Mouse (Mus musculus): Measurements from ENCODE around the gene Ctnnal1. TPM values are rescaled to one million over a fixed set of nuclear protein-coding genes. Genes with fewer than 3 reads are reported as not detected.

Gene Ctnnal1
- polyA plus RNA-seq, 1 experiment, result 14.4 TPM

- Histone ChIP-seq H3K36me3 (ENCODE audit: control insufficient read depth, insufficient read depth, low read length) (peaks cover 15% of the 10 kb centered on the region), H3K27me3 (replicated peaks; ENCODE audit: control insufficient read depth, insufficient read depth, low read length) (no peaks in the 10 kb centered on the region), H3K27ac (ENCODE audit: insufficient read depth, low read depth, low read length) (no peak overlapping the region), H3K4me1 (ENCODE audit: control insufficient read depth, insufficient read depth, low read length) (no peaks in the 10 kb centered on the region), H3K4me3 (ENCODE audit: insufficient read depth, low read depth, low read length) (no peak overlapping the region)
- TF ChIP-seq POLR2A (IDR thresholded peaks at IDR 0.05; ENCODE audit: low read depth, low read length), result no peak
- TF ChIP-seq CTCF (conservative IDR thresholded peaks at IDR 0.05; ENCODE audit: insufficient read depth, insufficient read length, low read depth, low read length), result no peak
- 92% methylated on average over 5 of the region's 5 CpGs for WGBS
- DNase-seq, result no peak
Observed at GRCm38 (mm10) chr4:56905507-56905906, 40.5 kb upstream of the Ctnnal1 start.

- H3K27ac ChIP-seq (ENCODE audit: insufficient read depth, low read depth, low read length), result no peak overlapping the region
- no peaks in the 10 kb centered on the region for H3K27me3 ChIP-seq (replicated peaks; ENCODE audit: control insufficient read depth, insufficient read depth, low read length)
- peaks cover 9% of the 10 kb centered on the region for H3K36me3 ChIP-seq (ENCODE audit: control insufficient read depth, insufficient read depth, low read length)
- WGBS, result 98% methylated on average over 2 of the region's 2 CpGs
- H3K4me3 ChIP-seq (ENCODE audit: insufficient read depth, low read depth, low read length), result no peak overlapping the region
- no peak for DNase-seq
- H3K4me1 ChIP-seq (ENCODE audit: control insufficient read depth, insufficient read depth, low read length), result no peaks in the 10 kb centered on the region
- TF ChIP-seq POLR2A (IDR thresholded peaks at IDR 0.05; ENCODE audit: low read depth, low read length), result no peak
- TF ChIP-seq CTCF (conservative IDR thresholded peaks at IDR 0.05; ENCODE audit: insufficient read depth, insufficient read length, low read depth, low read length), result peak; percentile 21; the same call in 1 of the 2 replicates
Observed at GRCm38 (mm10) chr4:56901671-56902070, 36.7 kb upstream of the Ctnnal1 start.

GRCm38 (mm10) chr4:56899216-56899615, 34.2 kb upstream of the Ctnnal1 start:
- Histone ChIP-seq H3K27me3 (replicated peaks; ENCODE audit: control insufficient read depth, insufficient read depth, low read length) (no peaks in the 10 kb centered on the region), H3K4me1 (ENCODE audit: control insufficient read depth, insufficient read depth, low read length) (no peaks in the 10 kb centered on the region), H3K27ac (ENCODE audit: insufficient read depth, low read depth, low read length) (no peak overlapping the region), H3K4me3 (ENCODE audit: insufficient read depth, low read depth, low read length) (no peak overlapping the region), H3K36me3 (ENCODE audit: control insufficient read depth, insufficient read depth, low read length) (peaks cover 8% of the 10 kb centered on the region)
- no peak for DNase-seq
- TF ChIP-seq CTCF (conservative IDR thresholded peaks at IDR 0.05; ENCODE audit: insufficient read depth, insufficient read length, low read depth, low read length), result no peak
- TF ChIP-seq POLR2A (IDR thresholded peaks at IDR 0.05; ENCODE audit: low read depth, low read length), result no peak
- 87% methylated on average over 8 of the region's 8 CpGs for WGBS

GRCm38 (mm10) chr4:56897511-56897910, 32.5 kb upstream of the Ctnnal1 start:
- no peak overlapping the region for H3K27ac ChIP-seq (ENCODE audit: insufficient read depth, low read depth, low read length)
- H3K27me3 ChIP-seq (replicated peaks; ENCODE audit: control insufficient read depth, insufficient read depth, low read length), result no peaks in the 10 kb centered on the region
- H3K36me3 ChIP-seq (ENCODE audit: control insufficient read depth, insufficient read depth, low read length), result peaks cover 7% of the 10 kb centered on the region
- H3K4me1 ChIP-seq (ENCODE audit: control insufficient read depth, insufficient read depth, low read length), result no peaks in the 10 kb centered on the region
- WGBS, result 57% methylated on average over 3 of the region's 3 CpGs
- no peak for DNase-seq
- TF ChIP-seq POLR2A (IDR thresholded peaks at IDR 0.05; ENCODE audit: low read depth, low read length), result no peak
- peak; percentile 32; the same call in 1 of the 2 replicates for TF ChIP-seq CTCF (conservative IDR thresholded peaks at IDR 0.05; ENCODE audit: insufficient read depth, insufficient read length, low read depth, low read length)
- H3K4me3 ChIP-seq (ENCODE audit: insufficient read depth, low read depth, low read length), result no peak overlapping the region

- peaks cover 3% of the 10 kb centered on the region for H3K36me3 ChIP-seq (ENCODE audit: control insufficient read depth, insufficient read depth, low read length)
- H3K27ac ChIP-seq (ENCODE audit: insufficient read depth, low read depth, low read length), result no peak overlapping the region
- H3K27me3 ChIP-seq (replicated peaks; ENCODE audit: control insufficient read depth, insufficient read depth, low read length), result no peaks in the 10 kb centered on the region
- WGBS, result 94% methylated on average over 3 of the region's 3 CpGs
- no peak for TF ChIP-seq CTCF (conservative IDR thresholded peaks at IDR 0.05; ENCODE audit: insufficient read depth, insufficient read length, low read depth, low read length)
- DNase-seq, result no peak
- H3K4me3 ChIP-seq (ENCODE audit: insufficient read depth, low read depth, low read length), result no peak overlapping the region
- no peaks in the 10 kb centered on the region for H3K4me1 ChIP-seq (ENCODE audit: control insufficient read depth, insufficient read depth, low read length)
Observed at GRCm38 (mm10) chr4:56894196-56894595, 29.2 kb upstream of the Ctnnal1 start.

- Histone ChIP-seq H3K4me3 (ENCODE audit: insufficient read depth, low read depth, low read length) (no peak overlapping the region), H3K4me1 (ENCODE audit: control insufficient read depth, insufficient read depth, low read length) (no peaks in the 10 kb centered on the region), H3K27me3 (replicated peaks; ENCODE audit: control insufficient read depth, insufficient read depth, low read length) (no peaks in the 10 kb centered on the region), H3K36me3 (ENCODE audit: control insufficient read depth, insufficient read depth, low read length) (no peaks in the 10 kb centered on the region; the same call in 1 of the 2 replicates), H3K27ac (ENCODE audit: insufficient read depth, low read depth, low read length) (no peak overlapping the region)
- 67% methylated on average over 6 of the region's 6 CpGs for WGBS
- no peak for TF ChIP-seq CTCF (conservative IDR thresholded peaks at IDR 0.05; ENCODE audit: insufficient read depth, insufficient read length, low read depth, low read length)
- TF ChIP-seq POLR2A (IDR thresholded peaks at IDR 0.05; ENCODE audit: low read depth, low read length), result no peak
- no peak for DNase-seq
Observed at GRCm38 (mm10) chr4:56892501-56893115, 27.6 kb upstream of the Ctnnal1 start.

- peak; percentile 33 for DNase-seq
- Histone ChIP-seq H3K27ac (ENCODE audit: insufficient read depth, low read depth, low read length) (no peak overlapping the region), H3K4me3 (ENCODE audit: insufficient read depth, low read depth, low read length) (no peak overlapping the region), H3K36me3 (ENCODE audit: control insufficient read depth, insufficient read depth, low read length) (peaks cover 3% of the 10 kb centered on the region), H3K27me3 (replicated peaks; ENCODE audit: control insufficient read depth, insufficient read depth, low read length) (no peaks in the 10 kb centered on the region), H3K4me1 (ENCODE audit: control insufficient read depth, insufficient read depth, low read length) (no peaks in the 10 kb centered on the region)
- 61% methylated on average over 5 of the region's 5 CpGs for WGBS
- TF ChIP-seq POLR2A (IDR thresholded peaks at IDR 0.05; ENCODE audit: low read depth, low read length) (no peak), CTCF (conservative IDR thresholded peaks at IDR 0.05; ENCODE audit: insufficient read depth, insufficient read length, low read depth, low read length) (no peak)
Observed at GRCm38 (mm10) chr4:56888483-56888882, 23.5 kb upstream of the Ctnnal1 start.
